Mouse (Mus musculus): Measurements from ENCODE around the gene Fst.

Gene Fst

DNA sequence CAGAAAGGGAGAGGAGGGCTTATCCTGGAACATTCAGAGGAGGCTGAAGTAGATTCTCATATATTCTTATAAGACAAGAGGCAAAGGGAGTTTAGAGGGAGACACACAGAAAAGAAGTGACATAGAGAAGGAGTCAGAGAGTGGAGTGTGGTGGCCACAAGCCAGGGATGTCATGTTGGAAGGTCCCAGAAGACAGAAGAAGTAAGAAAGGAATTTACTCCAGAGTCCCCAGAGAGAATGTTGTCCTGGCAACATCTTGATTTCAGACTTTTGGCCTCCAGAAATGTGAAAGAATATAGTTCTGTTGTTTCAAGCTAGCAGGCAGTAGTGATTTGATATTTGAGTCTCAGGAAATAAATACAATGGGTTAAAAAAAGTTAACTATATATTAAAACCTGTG lies 46.4 kb downstream of the Fst start:
- no peak for DNase-seq

DNA sequence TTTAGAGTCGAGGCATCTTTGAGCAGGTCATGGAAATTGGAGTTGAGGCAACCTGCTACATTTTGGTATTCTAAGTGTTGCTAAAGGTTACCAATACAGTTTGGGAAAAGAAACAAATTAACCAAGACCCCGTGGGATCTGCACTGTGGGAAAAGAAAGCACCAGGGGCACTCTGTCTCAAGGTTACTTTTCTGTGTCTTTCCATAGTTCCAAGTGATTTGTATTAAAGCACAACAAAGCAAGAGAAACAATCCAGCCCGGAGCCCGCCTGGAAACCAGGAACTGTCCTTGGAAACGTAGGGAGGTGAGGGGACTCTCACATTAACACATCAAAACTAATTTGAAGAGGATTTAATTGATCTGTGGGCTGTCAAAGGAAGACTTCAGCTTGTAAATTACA lies 51.9 kb downstream of the Fst start:
- no peak for DNase-seq

- DNase-seq: no peak
Measured at GRCm38 (mm10) chr13:114406424-114406823, 52.3 kb downstream of the Fst start.

DNA sequence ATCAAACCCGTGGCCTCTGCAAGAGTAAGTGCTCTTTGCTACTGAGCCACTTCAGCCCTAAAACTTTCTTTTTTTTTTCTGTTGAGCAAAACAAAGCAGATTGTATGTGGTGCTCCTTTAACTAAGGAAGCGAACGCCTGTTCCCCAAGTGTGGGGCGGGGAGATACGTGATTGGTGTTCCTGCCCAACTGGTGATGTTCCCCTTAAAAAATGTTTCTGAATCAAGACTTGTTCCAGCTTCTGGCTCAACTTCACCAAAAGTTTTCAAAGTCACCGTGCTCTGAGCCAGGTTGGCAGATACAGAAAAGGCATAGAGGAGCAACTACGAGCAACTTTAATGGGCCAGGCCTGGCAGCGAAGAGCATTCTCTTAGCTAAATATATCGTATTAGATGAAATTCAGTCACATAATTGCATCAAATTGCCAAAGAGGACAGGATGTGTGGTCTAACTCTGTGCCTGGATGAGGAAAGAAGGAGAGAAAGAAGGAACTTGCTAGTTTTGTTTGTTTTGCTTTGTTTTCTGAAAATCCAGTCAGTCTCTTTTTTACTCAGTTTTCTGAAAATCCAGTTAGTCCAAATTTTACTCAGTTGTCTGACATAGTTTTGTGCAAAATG lies 53.5 kb downstream of the Fst start:
- DNase-seq: no peak

Data from spleen, adult 18-20 months (tissue).